Mouse (Mus musculus) CH12.LX (cell line): Measurements from ENCODE around the gene Bak1. TPM values are rescaled to one million over a fixed set of nuclear protein-coding genes. Genes with fewer than 3 reads are reported as not detected.

ENCODE experiments used
- DNase-seq: peaks from one replicate; pipeline ENCODE4 v3.0.0-alpha.2; 2013; ENCODE audit errors: extremely low read depth
- H3K27ac ChIP-seq: 2 replicates; pipeline ENCODE4 v1.5.1; 2012; ENCODE audit warnings: low read depth, mild to moderate bottlenecking, control low read depth, moderate library complexity; ENCODE audit not compliant: insufficient read depth
- H3K27me3 ChIP-seq: replicated peaks from 2 replicates; pipeline ENCODE3; 2012; ENCODE audit warnings: inconsistent platforms
- H3K36me3 ChIP-seq, 2 experiments: replicated peaks in 1 of 2; 2 replicates each; pipeline versions ENCODE3 to v1.6.1; 2012; ENCODE audit warnings: inconsistent platforms in 1 of 2, low read length in 1 of 2, mild to moderate bottlenecking in 1 of 2, mixed read lengths in 1 of 2, moderate library complexity in 1 of 2; ENCODE audit not compliant: control insufficient read depth in 1 of 2, insufficient read depth in 1 of 2
- H3K4me1 ChIP-seq, 2 experiments: 2 replicates each; pipeline ENCODE4 v1.6.1; 2012; ENCODE audit warnings: inconsistent platforms in 1 of 2, moderate library complexity in 1 of 2; ENCODE audit not compliant: insufficient read depth in 2 of 2, control insufficient read depth in 1 of 2
- H3K4me2 ChIP-seq: 2 replicates; pipeline ENCODE4 v1.6.1; 2012; ENCODE audit warnings: low read depth, mild to moderate bottlenecking, control low read depth; ENCODE audit not compliant: poor library complexity, insufficient read depth, severe bottlenecking
- H3K4me3 ChIP-seq, 3 experiments: fragments of 150-350 bp in 1 of 3; sonication (generic) in 1 of 3; replicated peaks in 1 of 3; 2 replicates each; pipeline versions ENCODE3 to v1.5.1; 2011 to 2012; ENCODE audit warnings: low read depth in 2 of 3, low read length in 2 of 3, mild to moderate bottlenecking in 2 of 3, moderate library complexity in 2 of 3, control low read depth in 1 of 3, improper control_type of control experiment in 1 of 3, inconsistent platforms in 1 of 3, mixed read lengths in 1 of 3; ENCODE audit not compliant: poor library complexity in 1 of 3
- H3K79me2 ChIP-seq: replicated peaks from 2 replicates; pipeline ENCODE4 v1.6.1; 2012; ENCODE audit warnings: mild to moderate bottlenecking, moderate library complexity; ENCODE audit not compliant: control insufficient read depth, poor library complexity, insufficient read depth, severe bottlenecking; ENCODE audit errors: extremely low read depth
- H3K9ac ChIP-seq: 2 replicates; pipeline ENCODE4 v1.6.1; 2012; ENCODE audit warnings: low read depth, mild to moderate bottlenecking, control low read depth, moderate library complexity; ENCODE audit not compliant: insufficient read depth
- H3K9me3 ChIP-seq: replicated peaks from 2 replicates; pipeline ENCODE3; 2012; ENCODE audit warnings: low read length, inconsistent platforms, mixed read lengths
- CHD1 ChIP-seq: IDR thresholded peaks from 2 replicates; pipeline ENCODE4 v1.6.1; 2012; ENCODE audit warnings: low read depth, low read length, improper control_type of control experiment, inconsistent platforms
- CHD2 ChIP-seq: IDR thresholded peaks from 2 replicates; pipeline ENCODE4 v1.6.1; 2011; ENCODE audit warnings: low read length, improper control_type of control experiment
- CTCF ChIP-seq, 2 experiments: IDR thresholded peaks in 1 of 2; conservative IDR thresholded peaks in 1 of 2; 2 replicates each; pipeline ENCODE4 v1.5.1; 2011 to 2012; ENCODE audit warnings: low read depth in 2 of 2, low read length in 2 of 2, improper control_type of control experiment in 1 of 2, inconsistent platforms in 1 of 2, mild to moderate bottlenecking in 1 of 2, moderate library complexity in 1 of 2
- ELF1 ChIP-seq: IDR thresholded peaks from 2 replicates; pipeline ENCODE4 v1.6.1; 2014; ENCODE audit warnings: low read depth, mild to moderate bottlenecking, inconsistent platforms, low read length, improper control_type of control experiment
- ETS1 ChIP-seq: conservative IDR thresholded peaks from 2 replicates; pipeline ENCODE4 v1.6.1; 2012; ENCODE audit warnings: low read depth, mild to moderate bottlenecking, inconsistent platforms, low read length, improper control_type of control experiment, moderate library complexity
- IRF4 ChIP-seq: IDR thresholded peaks from 2 replicates; pipeline ENCODE4 v1.6.1; 2014; ENCODE audit warnings: low read depth, mild to moderate bottlenecking, inconsistent platforms, low read length, improper control_type of control experiment
- JUN ChIP-seq: IDR thresholded peaks from 2 replicates; pipeline ENCODE4 v1.6.1; 2011; ENCODE audit warnings: low read depth, mild to moderate bottlenecking, low read length, improper control_type of control experiment, moderate library complexity; ENCODE audit not compliant: insufficient read depth
- KAT2A ChIP-seq: IDR thresholded peaks from 2 replicates; pipeline ENCODE4 v1.6.1; 2012; ENCODE audit warnings: low read length, improper control_type of control experiment, inconsistent platforms; ENCODE audit not compliant: insufficient replicate concordance
- MAFK ChIP-seq: IDR thresholded peaks from 2 replicates; pipeline ENCODE4 v1.6.1; 2011; ENCODE audit warnings: low read length, improper control_type of control experiment; ENCODE audit not compliant: insufficient replicate concordance
- MAZ ChIP-seq: IDR thresholded peaks from 2 replicates; pipeline ENCODE4 v1.6.1; 2012; ENCODE audit warnings: low read depth, mild to moderate bottlenecking, inconsistent platforms, low read length, improper control_type of control experiment, moderate library complexity
- NRF1 ChIP-seq: IDR thresholded peaks from 2 replicates; pipeline ENCODE4 v1.6.1; 2014; ENCODE audit warnings: low read depth, mild to moderate bottlenecking, inconsistent platforms, low read length, improper control_type of control experiment, moderate library complexity
- POLR2A ChIP-seq: IDR thresholded peaks from 2 replicates; pipeline ENCODE4 v1.6.1; 2011; ENCODE audit warnings: low read depth, mild to moderate bottlenecking, improper control_type of control experiment, low read length
- POLR2AphosphoS2 ChIP-seq: IDR thresholded peaks from 2 replicates; pipeline ENCODE4 v1.6.1; 2011; ENCODE audit warnings: low read depth, low read length, improper control_type of control experiment
- RAD21 ChIP-seq: IDR thresholded peaks from 2 replicates; pipeline ENCODE4 v1.6.1; 2011; ENCODE audit warnings: low read depth, mild to moderate bottlenecking, low read length, improper control_type of control experiment, moderate library complexity
- RCOR1 ChIP-seq: conservative IDR thresholded peaks from 2 replicates; pipeline ENCODE4 v1.6.1; 2012; ENCODE audit warnings: low read depth, mild to moderate bottlenecking, inconsistent platforms, low read length, improper control_type of control experiment
- SIN3A ChIP-seq: IDR thresholded peaks from 2 replicates; pipeline ENCODE4 v1.6.1; 2012; ENCODE audit warnings: low read length, improper control_type of control experiment, inconsistent platforms
- SMC3 ChIP-seq: IDR thresholded peaks from 2 replicates; pipeline ENCODE4 v1.6.1; 2011; ENCODE audit warnings: low read depth, low read length, improper control_type of control experiment
- UBTF ChIP-seq: IDR thresholded peaks from 2 replicates; pipeline ENCODE4 v1.6.1; 2012; ENCODE audit warnings: low read depth, mild to moderate bottlenecking, inconsistent platforms, low read length, improper control_type of control experiment, moderate library complexity
- USF1 ChIP-seq: IDR thresholded peaks from 2 replicates; pipeline ENCODE4 v1.6.1; 2014; ENCODE audit warnings: low read depth, mild to moderate bottlenecking, inconsistent platforms, low read length, improper control_type of control experiment
- USF2 ChIP-seq: conservative IDR thresholded peaks from 2 replicates; pipeline ENCODE4 v1.6.1; 2011; ENCODE audit warnings: low read depth, low read length, improper control_type of control experiment
- ZMIZ1 ChIP-seq: IDR thresholded peaks from 2 replicates; pipeline ENCODE4 v1.6.1; 2012; ENCODE audit warnings: low read depth, mild to moderate bottlenecking, inconsistent platforms, low read length, improper control_type of control experiment
- dilution Hi-C: fragments of 300-500 bp; cut with MboI; formaldehyde crosslinking; loops from 2 replicates; pipeline ENCODE4 v1.14.3; 2020; ENCODE audit warnings: low sequenced_read_pairs; ENCODE audit not compliant: extremely low pct_unique_long_range_greater_than_20kb, extremely low pct_ligation_motif_present
- in situ Hi-C: fragments of 300-500 bp; cut with MboI; formaldehyde crosslinking; loops from 3 replicates; pipeline ENCODE4 v1.14.3; 2019; ENCODE audit warnings: low sequenced_read_pairs, low pct_ligation_motif_present, low pct_unique_long_range_greater_than_20kb, mixed read lengths
- polyA plus RNA-seq: library from polyadenylated mRNA; unstranded; fragments of >175 nt; gene quantifications from 2 replicates; pipeline ENCODE4 v1.2.1, GENCODE M21; 2012; ENCODE audit warnings: low read depth; ENCODE audit not compliant: insufficient read length
- total RNA-seq, 2 experiments: library from RNA; depleted of rRNA; stranded (reverse); fragments of 300-350 nt in 1 of 2; fragments of >200 nt in 1 of 2; gene quantifications; 2 replicates each; pipeline ENCODE4 v1.2.3; 2012 to 2014

The Bak1 gene
- total and polyA plus RNA-seq, 3 experiments: 57.3 to 140 (median 61.8) TPM

- no peaks in the 10 kb centered on the region for H3K79me2 ChIP-seq
- H3K27me3 ChIP-seq: no peaks in the 10 kb centered on the region
- no peak overlapping the region for H3K4me3 ChIP-seq
- peaks cover 2% of the 10 kb centered on the region for H3K9me3 ChIP-seq
- TF ChIP-seq KAT2A: no peak
- no peak for TF ChIP-seq CHD1
- TF ChIP-seq USF1: no peak
- no peak for TF ChIP-seq POLR2A
- no peak for TF ChIP-seq POLR2AphosphoS2
- TF ChIP-seq MAFK: no peak
- TF ChIP-seq SIN3A: no peak
- TF ChIP-seq UBTF: no peak
- TF ChIP-seq ZMIZ1: no peak
- no peak for TF ChIP-seq NRF1
- no peak for TF ChIP-seq USF2
- TF ChIP-seq RCOR1: no peak
- TF ChIP-seq ELF1: no peak
- no peak for TF ChIP-seq IRF4
- TF ChIP-seq MAZ: no peak
- no peak for TF ChIP-seq CHD2
- TF ChIP-seq, all 38 proteins: peak for 0
- peaks cover 0 to 21% of the 10 kb centered on the region in 2 experiments; a peak in 2 of 4 replicates for H3K4me1 ChIP-seq
- no peaks in the 10 kb centered on the region for H3K36me3 ChIP-seq
- H3K9ac ChIP-seq: no peak overlapping the region
- dilution Hi-C loops: no loop called here
- no peak overlapping the region for H3K27ac ChIP-seq
- in situ Hi-C loops: no loop called here
- DNase-seq: no peak
- no peak overlapping the region for H3K4me2 ChIP-seq
These were observed 23.8 kb downstream of the Bak1 start for GRCm38 (mm10) chr17:27004903-27005485.

GRCm38 (mm10) chr17:27004431-27004830, 24.4 kb downstream of the Bak1 start:
- dilution Hi-C loops: no loop called here

More at GRCm38 (mm10) chr17:27004431-27004830, 24.4 kb downstream of the Bak1 start:
- no peaks in the 10 kb centered on the region for H3K79me2 ChIP-seq
- no peak overlapping the region for H3K4me2 ChIP-seq
- no peaks in the 10 kb centered on the region for H3K36me3 ChIP-seq
- peak; percentile 43 for DNase-seq
- H3K27me3 ChIP-seq: no peaks in the 10 kb centered on the region
- peaks cover 2% of the 10 kb centered on the region for H3K9me3 ChIP-seq
- TF ChIP-seq USF2 (no peak), SMC3 (peak; percentile 45), CTCF (conservative IDR thresholded peaks at IDR 0.05 in 1 of 2, IDR thresholded peaks at IDR 0.05 in 1 of 2; ENCODE audit: low read depth in 2 of 2, low read length in 2 of 2) (peak; percentile 67 to 87), ZMIZ1 (no peak), ETS1 (no peak), JUN (no peak), RAD21 (peak; percentile 42), POLR2AphosphoS2 (no peak)
- TF ChIP-seq, all 38 proteins: peak for 3
- in situ Hi-C loops: no loop called here
- Histone ChIP-seq H3K27ac (no peak overlapping the region), H3K4me3 (no peak overlapping the region), H3K9ac (no peak overlapping the region), H3K4me1 (peaks cover 0 to 16% of the 10 kb centered on the region in 2 experiments; a peak in 2 of 4 replicates)
